Mouse (Mus musculus) stomach, postnatal 0 days (tissue): Measurements from ENCODE around the gene Tmem59l.

Experiments used
- CTCF ChIP-seq: IDR thresholded peaks from 2 replicates; pipeline ENCODE4 v1.5.1; 2016; ENCODE audit warnings: antibody characterized with exemption, low read depth, mild to moderate bottlenecking, moderate library complexity
- EP300 ChIP-seq: optimal IDR thresholded peaks from 2 replicates; pipeline ENCODE3; 2016; ENCODE audit warnings: antibody characterized with exemption

- TF ChIP-seq CTCF (no peak), EP300 (no peak)
Measured at GRCm38 (mm10) chr8:70501820-70502529, 14.8 kb upstream of the Tmem59l start.
